Mouse (Mus musculus): ENCODE results near the gene Mical3. TPM values are rescaled to one million over a fixed set of nuclear protein-coding genes. Genes with fewer than 3 reads are reported as not detected.

Mical3 gene
- total RNA-seq, 1 experiment: 30.0 TPM

DNA sequence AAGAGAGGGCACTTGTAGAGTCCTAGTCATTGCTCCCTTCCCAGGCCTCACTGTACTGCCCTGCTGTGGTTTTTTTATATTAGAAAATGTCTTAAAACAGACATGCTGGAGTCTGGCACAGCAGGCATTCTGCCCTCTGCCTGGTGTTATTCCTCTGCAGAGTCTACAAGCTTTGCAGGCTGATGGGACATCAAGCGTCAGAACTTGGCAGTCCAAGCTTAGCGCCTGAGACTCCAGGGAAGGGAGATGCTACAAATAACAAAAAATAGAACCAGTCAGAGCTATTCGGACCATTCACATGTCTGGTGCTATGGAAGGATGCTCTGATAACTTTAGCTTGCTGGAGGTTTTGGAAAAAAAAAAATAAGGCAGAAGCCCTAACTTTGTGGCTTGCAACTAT lies 144.6 kb downstream of the Mical3 start:
- no peak overlapping the region for H3K9ac ChIP-seq (ENCODE audit: insufficient read depth, low read depth, low read length, poor library complexity, severe bottlenecking)
- no peak overlapping the region for H3K27ac ChIP-seq (ENCODE audit: insufficient read depth, low read depth, low read length, poor library complexity, severe bottlenecking)
- H3K36me3 ChIP-seq (ENCODE audit: control insufficient read depth, insufficient read depth, low read length, poor library complexity, severe bottlenecking): no peaks in the 10 kb centered on the region
- TF ChIP-seq CHD2 (IDR thresholded peaks at IDR 0.05; ENCODE audit: low read depth, low read length) (no peak), HCFC1 (IDR thresholded peaks at IDR 0.05; ENCODE audit: borderline replicate concordance, insufficient read depth, low read length) (no peak), ZC3H11A (IDR thresholded peaks at IDR 0.05; ENCODE audit: borderline replicate concordance, low read depth, low read length) (no peak), ZNF384 (IDR thresholded peaks at IDR 0.05; ENCODE audit: low read depth, low read length) (no peak), MAFK (IDR thresholded peaks at IDR 0.05; ENCODE audit: insufficient read depth, low read depth, low read length) (no peak)
- no peak for DNase-seq (ENCODE audit: low read depth, low spot score)
- no peaks in the 10 kb centered on the region for H3K9me3 ChIP-seq (ENCODE audit: control insufficient read depth, insufficient read depth, low read depth, low read length)
- H3K4me1 ChIP-seq (ENCODE audit: control insufficient read depth in 2 of 2, insufficient read depth in 2 of 2, low read length in 2 of 2, poor library complexity in 1 of 2): 0 out of 4 replicates have a peak, but pooled peaks cover 1 to 3% of the 10 kb centered on the region in 2 experiments
- H3K4me3 ChIP-seq (ENCODE audit: insufficient read depth in 1 of 2, low read depth in 1 of 2, low read length in 2 of 2, poor library complexity in 1 of 2, severe bottlenecking in 1 of 2): no peak overlapping the region
- in situ Hi-C loops (cut with MboI; ENCODE audit: low sequenced_read_pairs in 2 of 2, unreplicated experiment in 2 of 2): no loop called here

- H3K4me3 ChIP-seq (ENCODE audit: insufficient read depth in 1 of 2, low read depth in 1 of 2, low read length in 2 of 2, poor library complexity in 1 of 2, severe bottlenecking in 1 of 2): no peak overlapping the region
- in situ Hi-C loops (cut with MboI; ENCODE audit: low sequenced_read_pairs in 2 of 2, unreplicated experiment in 2 of 2): no loop called here
- no peak overlapping the region for H3K9ac ChIP-seq (ENCODE audit: insufficient read depth, low read depth, low read length, poor library complexity, severe bottlenecking)
- peaks cover 2% of the 10 kb centered on the region; the same call in 1 of the 2 replicates for H3K36me3 ChIP-seq (ENCODE audit: control insufficient read depth, insufficient read depth, low read length, poor library complexity, severe bottlenecking)
- H3K27ac ChIP-seq (ENCODE audit: insufficient read depth, low read depth, low read length, poor library complexity, severe bottlenecking): no peak overlapping the region
- TF ChIP-seq MAFK (IDR thresholded peaks at IDR 0.05; ENCODE audit: insufficient read depth, low read depth, low read length) (no peak), CHD2 (IDR thresholded peaks at IDR 0.05; ENCODE audit: low read depth, low read length) (no peak), ZNF384 (IDR thresholded peaks at IDR 0.05; ENCODE audit: low read depth, low read length) (no peak), ZC3H11A (IDR thresholded peaks at IDR 0.05; ENCODE audit: borderline replicate concordance, low read depth, low read length) (no peak), HCFC1 (IDR thresholded peaks at IDR 0.05; ENCODE audit: borderline replicate concordance, insufficient read depth, low read length) (no peak)
- H3K9me3 ChIP-seq (ENCODE audit: control insufficient read depth, insufficient read depth, low read depth, low read length): no peaks in the 10 kb centered on the region
- peaks cover 3 to 14% of the 10 kb centered on the region in 2 experiments; a peak in 3 of 4 replicates for H3K4me1 ChIP-seq (ENCODE audit: control insufficient read depth in 2 of 2, insufficient read depth in 2 of 2, low read length in 2 of 2, poor library complexity in 1 of 2)
- DNase-seq (ENCODE audit: low read depth, low spot score): no peak
Observed at GRCm38 (mm10) chr6:120982314-120982713, 148.5 kb downstream of the Mical3 start.

- in situ Hi-C loops (cut with MboI; ENCODE audit: low sequenced_read_pairs in 2 of 2, unreplicated experiment in 2 of 2): no loop called here
- DNase-seq (ENCODE audit: low read depth, low spot score): no peak
Observed at GRCm38 (mm10) chr6:120981537-120981936, 149.3 kb downstream of the Mical3 start.

DNA sequence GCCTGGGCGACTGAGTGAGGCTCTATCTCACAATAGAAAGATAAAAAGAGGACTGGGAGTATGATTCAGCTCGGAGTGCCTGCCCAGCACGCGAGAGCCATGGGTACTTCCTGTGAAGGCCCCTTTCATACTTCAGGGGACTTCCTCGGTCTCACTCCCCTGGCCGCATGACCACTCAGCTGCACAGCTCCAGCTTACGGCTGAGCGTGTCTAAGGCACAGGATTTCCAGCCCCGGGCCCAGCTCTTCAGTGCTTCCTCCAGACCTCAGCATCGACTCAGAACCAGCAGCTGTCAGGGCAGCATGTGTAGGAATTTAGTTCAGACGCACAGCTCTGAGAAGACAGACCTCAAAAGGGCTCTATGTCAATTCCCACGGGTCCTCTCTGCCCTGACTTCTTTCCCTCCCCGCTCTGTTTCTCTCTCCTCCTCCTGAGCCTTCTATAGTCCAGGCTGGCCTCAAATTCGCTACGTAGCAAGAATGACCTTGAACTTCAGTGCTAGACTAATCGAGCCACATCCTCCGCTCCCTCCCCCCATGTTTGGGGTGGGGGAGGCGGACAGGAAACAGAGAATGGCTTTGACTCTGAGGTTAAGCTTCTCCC lies 152.7 kb downstream of the Mical3 start:
- 0 out of 2 replicates have a peak overlapping the region, but pooled peaks have one; percentile 7 for H3K9ac ChIP-seq (ENCODE audit: insufficient read depth, low read depth, low read length, poor library complexity, severe bottlenecking)
- peaks cover 3 to 21% of the 10 kb centered on the region in 2 experiments; a peak in 3 of 4 replicates for H3K4me1 ChIP-seq (ENCODE audit: control insufficient read depth in 2 of 2, insufficient read depth in 2 of 2, low read length in 2 of 2, poor library complexity in 1 of 2)
- in situ Hi-C loops (cut with MboI; ENCODE audit: low sequenced_read_pairs in 2 of 2, unreplicated experiment in 2 of 2): no loop called here
- no peak for TF ChIP-seq ZNF384 (IDR thresholded peaks at IDR 0.05; ENCODE audit: low read depth, low read length)
- no peak for TF ChIP-seq CHD2 (IDR thresholded peaks at IDR 0.05; ENCODE audit: low read depth, low read length)
- no peak for TF ChIP-seq ZC3H11A (IDR thresholded peaks at IDR 0.05; ENCODE audit: borderline replicate concordance, low read depth, low read length)
- TF ChIP-seq MAFK (IDR thresholded peaks at IDR 0.05; ENCODE audit: insufficient read depth, low read depth, low read length): no peak
- no peak for TF ChIP-seq HCFC1 (IDR thresholded peaks at IDR 0.05; ENCODE audit: borderline replicate concordance, insufficient read depth, low read length)
- H3K27ac ChIP-seq (ENCODE audit: insufficient read depth, low read depth, low read length, poor library complexity, severe bottlenecking): no peak overlapping the region; the same call in 1 of the 2 replicates
- no peaks in the 10 kb centered on the region for H3K9me3 ChIP-seq (ENCODE audit: control insufficient read depth, insufficient read depth, low read depth, low read length)
- DNase-seq (ENCODE audit: low read depth, low spot score): no peak
- peak overlapping the region in 1 of 2 experiments; percentile 1; a peak in 2 of 4 replicates for H3K4me3 ChIP-seq (ENCODE audit: insufficient read depth in 1 of 2, low read depth in 1 of 2, low read length in 2 of 2, poor library complexity in 1 of 2, severe bottlenecking in 1 of 2)
- H3K36me3 ChIP-seq (ENCODE audit: control insufficient read depth, insufficient read depth, low read length, poor library complexity, severe bottlenecking): peaks cover 2% of the 10 kb centered on the region; the same call in 1 of the 2 replicates

More at GRCm38 (mm10) chr6:120981537-120981936, 149.3 kb downstream of the Mical3 start:
- Histone ChIP-seq H3K4me1 (ENCODE audit: control insufficient read depth in 2 of 2, insufficient read depth in 2 of 2, low read length in 2 of 2, poor library complexity in 1 of 2) (peaks cover 3 to 20% of the 10 kb centered on the region in 2 experiments; a peak in 3 of 4 replicates), H3K9me3 (ENCODE audit: control insufficient read depth, insufficient read depth, low read depth, low read length) (no peaks in the 10 kb centered on the region), H3K27ac (ENCODE audit: insufficient read depth, low read depth, low read length, poor library complexity, severe bottlenecking) (no peak overlapping the region), H3K9ac (ENCODE audit: insufficient read depth, low read depth, low read length, poor library complexity, severe bottlenecking) (no peak overlapping the region), H3K4me3 (ENCODE audit: insufficient read depth in 1 of 2, low read depth in 1 of 2, low read length in 2 of 2, poor library complexity in 1 of 2, severe bottlenecking in 1 of 2) (no peak overlapping the region), H3K36me3 (ENCODE audit: control insufficient read depth, insufficient read depth, low read length, poor library complexity, severe bottlenecking) (peaks cover 2% of the 10 kb centered on the region; the same call in 1 of the 2 replicates)
- TF ChIP-seq ZNF384 (IDR thresholded peaks at IDR 0.05; ENCODE audit: low read depth, low read length) (no peak), HCFC1 (IDR thresholded peaks at IDR 0.05; ENCODE audit: borderline replicate concordance, insufficient read depth, low read length) (no peak), MAFK (IDR thresholded peaks at IDR 0.05; ENCODE audit: insufficient read depth, low read depth, low read length) (no peak), CHD2 (IDR thresholded peaks at IDR 0.05; ENCODE audit: low read depth, low read length) (no peak), ZC3H11A (IDR thresholded peaks at IDR 0.05; ENCODE audit: borderline replicate concordance, low read depth, low read length) (no peak)

All from ES-E14 (cell line).